Mouse (Mus musculus): ENCODE measurements around the gene 4930562C15Rik.

- TF ChIP-seq CHD2 (IDR thresholded peaks at IDR 0.05; ENCODE audit: low read depth, low read length) (no peak), ZC3H11A (IDR thresholded peaks at IDR 0.05; ENCODE audit: borderline replicate concordance, low read depth, low read length) (no peak), ZNF384 (IDR thresholded peaks at IDR 0.05; ENCODE audit: low read depth, low read length) (no peak), MAFK (IDR thresholded peaks at IDR 0.05; ENCODE audit: insufficient read depth, low read depth, low read length) (no peak)
These were observed 47.0 kb upstream of the 4930562C15Rik start for GRCm38 (mm10) chr16:4788176-4788575.

All from ES-E14 (cell line).